Mouse (Mus musculus): ENCODE results near the gene Atp5j.
A peak's percentile ranks its signal among the peaks of the same experiment; 100 is the strongest.

Gene Atp5j

DNA sequence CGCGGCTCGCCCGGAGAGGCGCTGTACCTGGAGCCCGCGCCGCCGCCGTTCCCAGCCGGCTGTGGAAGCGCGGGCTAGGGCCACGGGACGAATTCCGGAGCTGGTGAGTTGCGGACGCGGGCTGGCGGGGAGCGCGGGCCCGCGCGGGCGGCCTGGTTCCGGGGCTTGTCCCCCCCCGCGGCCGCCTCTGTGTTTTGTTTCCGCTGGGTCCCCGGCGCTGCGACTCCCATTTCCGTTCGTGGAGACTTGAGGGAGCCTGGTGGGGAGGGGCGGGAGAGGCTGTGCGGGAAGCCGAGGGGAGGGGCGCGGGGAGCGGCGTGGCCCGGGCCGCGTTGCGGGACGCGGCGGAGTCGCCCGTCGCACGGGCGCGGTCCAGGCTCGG, at the start of gene Atp5j:
TSS of gene Atp5j (minus strand) at position 185 of the 382 bp plus-strand sequence.
- DNase-seq: peak; percentile 86

DNA sequence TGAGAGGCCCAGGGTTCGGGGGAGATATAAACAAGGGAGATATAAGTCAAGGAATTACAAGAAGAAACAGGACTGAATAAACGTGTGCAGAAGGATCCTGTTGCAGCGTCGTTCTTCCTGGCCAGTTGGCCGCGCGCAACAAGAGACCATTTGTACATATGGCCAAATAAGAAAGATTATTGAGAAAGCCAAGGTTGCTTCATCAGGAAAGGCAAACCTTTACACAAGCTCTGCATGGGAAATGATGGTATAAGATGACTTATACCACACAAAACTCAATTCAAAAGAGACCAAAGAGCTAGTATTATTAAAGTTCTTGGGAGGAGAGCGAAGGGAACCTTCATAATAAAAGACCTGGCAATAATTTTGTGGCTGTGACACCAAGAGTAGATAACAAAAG, 49.1 kb upstream of the Atp5j start:
- no peak for DNase-seq

DNA sequence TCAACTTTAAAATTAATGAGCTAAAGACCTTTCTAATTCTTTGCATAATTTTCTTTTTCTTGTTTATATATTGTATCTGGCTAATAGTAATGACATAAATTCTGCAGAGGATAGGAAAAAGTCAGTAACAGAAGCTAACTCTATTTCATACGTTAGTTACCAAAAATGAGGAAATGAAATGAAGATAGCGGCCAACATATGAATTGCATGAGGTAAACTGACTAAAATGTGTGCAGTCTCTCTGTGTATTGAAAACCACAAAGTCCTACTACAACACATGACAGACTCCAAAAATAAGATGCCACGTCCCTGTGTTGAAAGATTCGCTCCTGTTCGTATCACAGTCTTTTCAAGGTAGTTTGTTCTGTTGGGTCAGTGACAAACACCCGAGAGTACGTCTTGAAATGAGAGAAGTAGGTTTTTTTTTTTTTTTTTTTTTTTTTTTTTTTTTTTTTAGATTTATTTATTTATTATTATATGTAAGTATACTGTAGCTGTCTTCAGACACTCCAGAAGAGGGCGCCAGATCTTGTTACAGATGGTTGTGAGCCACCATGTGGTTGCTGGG, 46.4 kb upstream of the Atp5j start:
- DNase-seq: no peak

DNA sequence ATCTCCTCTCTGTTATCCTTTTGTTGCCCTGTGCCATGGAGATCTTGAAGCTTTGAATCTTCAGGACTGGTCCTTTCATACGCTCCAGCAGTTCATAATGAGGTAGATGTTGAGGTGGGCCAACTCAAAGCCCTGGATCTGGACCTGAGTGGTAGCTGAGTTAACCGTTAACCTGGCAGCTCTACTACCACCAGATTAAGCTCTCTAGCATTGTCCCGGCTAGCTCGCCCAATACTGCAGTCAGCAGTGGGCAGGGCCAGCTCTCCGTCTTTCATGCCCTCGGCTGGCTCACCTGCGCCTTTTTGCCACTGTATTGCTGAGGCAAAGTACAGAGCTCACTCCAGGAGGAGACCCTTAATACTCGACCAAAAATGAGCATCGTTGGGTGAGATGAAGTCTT, 45.7 kb upstream of the Atp5j start:
- DNase-seq: no peak

DNA sequence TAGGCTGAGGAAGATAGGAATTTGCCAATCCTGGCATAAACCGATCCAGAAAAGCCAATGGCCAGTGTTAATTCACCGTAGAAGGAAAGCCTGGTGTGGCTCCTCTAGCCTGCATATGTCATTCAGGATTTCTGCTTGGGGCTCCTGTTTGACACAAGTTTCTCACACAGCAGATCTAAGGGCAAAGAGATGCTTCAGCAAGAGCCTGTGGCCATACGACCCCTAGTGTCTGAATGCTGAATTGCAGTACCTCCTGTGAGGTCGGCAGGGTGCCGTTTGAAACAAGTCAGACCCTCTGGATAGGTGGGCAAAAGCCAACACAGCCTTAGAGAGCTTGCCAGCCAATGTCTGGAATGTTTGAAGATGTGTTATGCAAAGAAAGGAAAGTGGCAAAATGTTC, 43.7 kb upstream of the Atp5j start:
- DNase-seq: peak; percentile 82

DNA sequence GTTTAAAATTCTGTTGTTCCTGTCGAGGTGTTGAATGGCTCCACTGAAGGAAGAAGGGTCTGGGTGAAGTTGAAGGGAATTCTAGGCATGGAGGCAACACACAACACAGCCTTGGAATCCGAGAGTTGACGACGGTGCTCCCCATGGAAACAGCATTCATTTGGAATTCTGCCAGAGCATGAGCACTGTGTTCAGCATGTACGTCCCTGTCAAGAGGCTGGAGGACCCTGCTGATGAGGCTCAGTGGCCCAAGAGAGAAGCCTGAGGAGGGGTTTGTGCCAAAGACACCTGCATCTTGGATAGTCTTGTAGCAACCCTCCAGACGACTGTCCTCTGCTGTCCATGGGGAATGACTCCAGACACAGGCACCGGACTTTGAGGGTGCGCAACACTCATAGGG, 40.7 kb upstream of the Atp5j start:
- no peak for DNase-seq

DNA sequence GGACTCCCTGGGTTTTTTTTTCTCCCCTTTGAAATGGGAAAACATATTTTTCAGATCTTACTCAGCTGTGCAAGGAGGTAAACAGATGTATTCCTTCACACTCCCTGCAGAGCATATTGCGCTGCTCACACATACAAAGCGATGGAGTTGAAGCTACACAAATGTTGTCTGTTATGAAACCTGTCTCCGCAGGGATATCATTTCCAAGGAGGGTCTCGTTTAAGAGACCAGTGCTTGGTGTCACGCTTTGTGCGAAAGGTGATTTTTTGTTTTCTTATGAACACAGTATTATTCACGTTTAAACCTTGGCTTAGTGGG, 40.3 kb upstream of the Atp5j start:
- DNase-seq: no peak

DNA sequence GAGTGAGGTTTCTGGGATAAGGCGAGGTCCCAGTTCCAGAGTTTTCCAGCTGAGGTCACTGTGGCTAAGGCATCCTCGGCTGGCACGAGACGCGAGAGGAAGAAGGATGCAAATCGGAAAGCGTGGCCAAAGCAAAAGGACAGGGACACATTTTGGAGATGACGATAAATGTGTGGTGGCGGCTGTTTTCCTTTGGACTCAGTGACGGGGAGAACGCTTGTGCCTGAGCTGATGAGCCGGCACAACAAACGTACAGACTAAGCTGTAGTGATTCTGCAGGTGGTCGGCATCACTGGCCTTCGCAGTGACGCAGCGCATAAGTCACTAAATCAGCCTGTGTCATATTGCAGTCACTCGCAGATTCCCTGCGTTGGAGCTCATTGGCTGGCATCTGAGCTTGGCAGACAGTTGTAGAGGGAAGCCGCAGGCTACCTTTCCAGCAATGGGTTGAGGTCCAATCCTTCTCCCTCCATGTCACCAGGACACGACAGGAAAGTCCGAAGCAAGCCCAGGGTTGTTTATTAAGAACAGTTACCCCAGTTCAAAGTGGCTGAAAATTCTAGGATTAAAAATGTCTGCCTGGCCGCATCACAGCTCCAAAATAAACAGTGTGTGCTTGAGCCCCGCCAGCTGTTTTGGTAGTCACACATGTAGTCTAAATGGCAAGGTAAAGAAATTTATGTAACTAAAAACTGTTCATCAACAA, 39.7 kb upstream of the Atp5j start:
- DNase-seq: peak; percentile 5

DNA sequence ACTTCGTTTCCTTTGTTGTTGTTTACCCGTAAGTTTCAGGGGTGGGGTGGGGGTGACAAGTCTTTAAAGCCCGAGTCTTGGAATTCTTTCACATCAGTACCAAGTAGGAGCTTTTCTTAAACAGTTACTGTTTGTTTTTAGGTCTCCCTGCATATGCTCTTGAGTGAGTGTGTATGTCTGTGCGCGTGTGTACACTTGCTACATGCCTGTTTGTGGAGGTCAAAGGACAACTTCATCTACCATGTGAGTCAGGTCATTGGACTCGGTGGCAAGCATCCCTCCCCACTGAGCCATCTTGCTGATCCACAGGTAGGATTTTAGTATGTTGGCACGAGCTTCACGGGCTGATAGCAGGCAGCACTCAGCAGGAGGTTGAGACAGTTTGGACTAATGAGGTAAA, 38.4 kb upstream of the Atp5j start:
- no peak for DNase-seq

DNA sequence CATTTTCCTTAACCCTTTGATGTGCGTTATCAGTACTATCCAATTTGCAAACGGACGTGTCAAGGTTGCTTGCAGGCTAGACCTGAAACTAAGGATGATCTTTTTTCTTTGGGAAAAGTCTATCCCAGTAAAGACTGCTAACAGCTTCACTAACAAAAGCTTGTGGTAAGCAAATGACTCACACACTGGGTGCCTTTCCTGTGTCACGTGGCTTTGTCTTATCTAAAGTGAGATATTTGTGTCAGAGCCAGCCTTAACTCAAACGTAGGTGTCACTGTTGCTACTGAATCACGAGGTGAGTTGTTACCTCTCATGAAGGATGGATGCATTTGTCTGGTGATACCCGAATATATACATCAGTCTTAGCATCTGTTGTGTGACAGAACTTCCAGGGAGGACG, 29.2 kb upstream of the Atp5j start:
- DNase-seq: no peak

DNA sequence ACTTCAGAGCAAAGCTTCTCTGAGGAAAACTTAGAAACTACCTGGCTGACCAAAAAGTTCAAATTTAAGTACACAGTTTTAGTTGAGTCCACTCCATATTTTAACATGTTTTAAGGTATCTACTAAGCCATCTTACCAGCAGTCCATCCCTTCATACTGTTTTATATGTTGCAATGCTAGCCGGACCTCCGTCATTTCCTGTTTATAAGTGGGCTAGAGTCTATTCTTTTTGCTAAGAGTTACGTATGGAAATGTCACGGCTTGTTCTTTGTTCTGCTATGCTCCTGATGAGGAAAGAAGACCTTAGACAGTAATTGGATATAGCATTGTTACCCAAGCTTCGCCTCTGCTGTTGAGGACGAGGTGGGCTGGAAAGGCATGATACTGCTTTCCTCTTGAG, 18.1 kb upstream of the Atp5j start:
- no peak for DNase-seq

DNA sequence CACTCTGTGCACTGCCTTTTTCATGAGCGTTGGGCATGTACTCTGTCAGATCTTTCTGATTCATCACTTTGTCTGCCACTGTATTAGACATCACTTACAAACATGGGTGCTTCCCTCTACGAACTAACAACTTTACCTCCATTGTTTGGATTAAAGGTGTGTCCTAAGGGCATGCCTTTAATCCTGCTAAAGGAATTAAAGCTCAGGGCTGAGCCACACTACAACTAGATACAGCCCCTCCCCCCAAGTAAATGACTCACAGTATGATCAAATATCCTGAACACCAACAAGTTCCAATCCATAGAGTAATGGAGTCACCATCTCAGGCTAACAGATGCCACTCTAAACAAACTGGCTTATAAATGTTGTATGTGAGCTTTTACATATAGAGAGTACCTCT, 3.2 kb upstream of the Atp5j start:
- DNase-seq: no peak

DNA sequence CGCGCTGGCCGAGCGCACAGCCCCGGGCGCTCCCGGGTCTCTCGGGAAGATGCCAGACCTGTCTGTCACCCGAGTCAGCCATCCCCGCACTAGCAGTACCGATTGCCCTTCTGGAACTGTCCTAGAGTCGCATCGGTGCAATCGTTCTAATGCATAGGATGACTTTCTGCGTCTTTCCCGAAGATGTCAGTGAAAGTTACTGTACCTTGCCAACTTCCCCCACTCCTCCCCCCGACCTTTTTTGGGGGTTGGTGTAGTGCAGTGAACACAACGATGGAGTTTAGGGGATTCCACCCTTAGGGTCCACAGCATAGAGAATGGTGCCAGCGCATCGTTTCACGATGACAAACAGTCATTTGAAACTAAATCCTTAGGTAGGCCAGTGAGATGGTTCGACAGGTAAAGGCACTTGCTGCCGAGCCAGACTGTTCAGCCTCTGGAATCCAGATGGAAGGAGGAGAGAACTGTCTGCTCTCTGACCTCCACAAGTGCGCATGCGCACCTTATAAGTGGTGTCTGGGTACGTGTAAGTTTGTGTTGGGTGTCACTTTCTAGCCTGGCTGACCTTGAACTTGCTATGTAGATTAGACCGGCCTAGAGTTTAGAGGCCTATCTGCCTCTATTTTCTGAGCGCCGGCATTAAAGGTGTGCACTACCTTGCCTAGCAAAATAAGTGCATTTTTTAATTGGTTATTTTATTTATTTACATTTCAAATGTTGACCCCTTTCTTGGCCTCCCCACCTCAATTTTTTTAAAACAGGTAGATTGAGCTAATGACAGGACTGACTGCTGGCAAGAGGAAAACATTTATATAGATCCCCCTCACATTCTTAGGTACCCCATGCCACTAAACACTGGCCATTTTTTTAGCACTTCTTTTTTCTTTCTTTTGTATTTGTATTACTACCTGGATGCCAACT, 658 bp upstream of the Atp5j start:
- DNase-seq: peak; percentile 72

DNA sequence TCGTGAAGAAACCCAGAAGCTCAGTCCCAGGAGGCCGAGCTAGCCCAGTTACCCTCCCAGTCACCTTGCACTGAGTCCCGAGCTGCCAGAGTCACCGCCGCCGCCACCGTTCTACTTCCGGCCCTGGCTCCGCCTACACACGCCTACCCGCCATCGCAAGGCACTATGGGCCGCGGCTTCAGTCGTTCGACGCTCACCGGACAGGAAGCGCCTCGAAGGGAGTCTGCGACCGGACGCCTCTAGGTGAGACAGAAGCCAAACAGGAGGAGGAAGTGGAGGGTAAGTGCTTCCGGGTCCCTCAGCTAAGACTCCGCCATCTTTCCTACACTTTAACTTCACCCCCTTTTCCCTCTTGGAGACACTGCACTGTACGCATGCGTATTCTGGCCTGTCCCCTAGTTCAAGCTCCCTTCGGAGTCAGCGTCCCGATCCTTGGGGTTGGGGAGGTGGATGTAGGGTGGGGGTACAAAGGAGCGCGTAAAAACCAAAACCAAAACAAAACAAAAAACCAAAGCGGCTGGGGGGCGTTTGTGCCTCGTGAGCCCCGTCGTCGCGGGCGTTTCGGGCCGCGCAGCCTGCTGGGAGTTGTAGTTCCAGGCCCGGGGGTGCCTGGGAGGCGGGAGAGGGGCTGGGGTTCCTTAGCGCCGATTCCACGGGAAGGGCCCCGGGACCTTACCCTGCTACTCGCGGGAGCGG, 532 bp downstream of the Atp5j start, which contains the start of gene Gabpa:
TSS of gene Gabpa (plus strand) at position 181 of the 696 bp plus-strand sequence.
- peak; percentile 98 for DNase-seq

DNA sequence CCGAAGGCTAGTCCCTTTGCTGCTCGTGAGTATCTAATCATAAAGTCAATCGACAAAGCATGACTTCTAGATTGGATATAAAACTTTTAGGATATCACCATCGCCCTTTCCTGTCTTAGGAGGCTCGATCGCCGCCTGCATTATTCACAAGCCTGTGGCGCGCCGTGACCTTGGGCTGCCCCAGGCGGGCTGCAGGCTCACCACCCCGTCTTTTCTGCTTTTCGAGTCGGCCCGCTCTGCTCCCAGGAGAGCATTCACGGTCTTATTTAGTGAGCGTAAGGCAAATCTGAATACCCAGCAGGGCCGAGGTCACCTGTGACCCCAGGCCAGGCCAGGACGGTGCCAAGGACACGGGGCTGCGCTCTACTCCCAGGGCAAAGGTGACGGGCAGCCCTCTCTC, 1.1 kb downstream of the Atp5j start:
- DNase-seq: peak; percentile 47

DNA sequence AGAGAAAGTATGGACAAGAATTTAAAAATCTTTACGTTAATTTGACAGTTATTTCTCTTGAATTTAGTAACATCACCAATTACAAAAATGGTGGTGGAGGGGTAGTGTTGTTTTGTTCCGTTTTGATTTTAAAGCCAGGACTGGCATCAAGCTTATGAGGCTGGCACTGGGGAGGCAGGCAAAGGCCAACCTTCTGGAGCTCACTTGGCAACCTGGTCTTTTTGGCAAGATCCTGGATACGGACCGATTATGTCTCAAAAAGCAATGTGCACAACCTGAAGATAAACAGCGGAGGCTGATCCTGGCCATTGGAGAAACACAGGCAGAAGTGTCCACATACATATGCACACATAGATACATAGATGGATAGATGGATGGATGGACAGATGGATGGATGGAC, 2.7 kb downstream of the Atp5j start:
- DNase-seq: no peak

DNA sequence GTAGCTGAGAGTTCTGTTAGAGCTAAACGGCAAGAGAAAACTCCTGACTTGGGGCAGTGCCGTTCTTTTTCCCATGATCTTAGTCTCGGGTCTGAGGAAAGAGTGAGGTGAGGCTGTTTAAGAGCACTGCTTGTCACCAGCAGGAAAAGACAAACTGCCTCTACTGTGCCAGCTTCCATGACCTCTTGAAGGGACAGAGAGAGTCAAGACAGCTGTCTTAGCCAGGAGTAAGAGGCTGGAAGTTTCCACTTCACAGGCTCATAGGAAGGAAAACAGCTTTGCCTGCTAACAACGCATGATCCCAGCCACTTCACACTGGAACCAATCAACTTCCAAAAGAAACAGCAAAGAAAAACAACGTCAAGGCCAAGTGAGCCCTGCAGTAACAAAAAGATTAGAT, 3.7 kb downstream of the Atp5j start:
- no peak for DNase-seq

DNA sequence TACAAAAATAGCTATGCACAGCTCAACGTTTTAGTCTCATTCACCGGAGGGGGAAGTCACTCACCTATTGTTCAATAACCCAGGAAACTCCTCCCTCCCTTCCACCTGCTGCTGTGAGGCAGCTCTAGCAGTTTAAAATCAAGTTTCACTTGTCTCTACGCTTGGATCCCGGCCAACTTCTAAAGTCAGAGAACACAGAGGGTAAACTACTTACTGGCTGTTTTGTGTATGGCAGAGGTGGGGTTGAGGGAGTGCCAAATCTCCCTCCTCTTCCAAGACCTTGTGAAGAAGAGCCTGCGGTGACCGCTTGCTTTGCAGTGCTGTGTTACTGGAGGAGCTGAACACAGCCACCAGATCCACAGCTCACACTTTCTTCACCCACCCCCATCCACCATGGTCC, 10.4 kb downstream of the Atp5j start:
- no peak for DNase-seq

DNA sequence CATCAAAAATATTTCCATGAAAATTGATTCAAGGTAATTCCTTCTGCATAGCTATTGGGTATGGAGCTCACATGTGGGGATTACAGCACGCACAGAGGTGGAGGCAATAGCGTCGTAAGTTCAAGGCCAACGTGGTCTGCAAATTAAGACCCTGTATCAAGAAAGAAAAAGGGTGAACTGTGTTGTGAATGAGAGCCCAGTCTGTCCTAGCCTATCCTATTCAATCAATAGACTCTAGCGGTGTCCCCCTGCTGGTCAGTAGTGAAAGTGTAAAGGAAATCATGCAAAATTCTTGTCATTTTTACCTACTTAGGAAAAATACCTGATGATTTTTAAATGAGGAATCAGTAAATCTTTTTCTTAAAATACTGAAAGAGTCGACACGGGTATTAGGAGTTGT, 18.0 kb downstream of the Atp5j start:
- peak; percentile 57 for DNase-seq

DNA sequence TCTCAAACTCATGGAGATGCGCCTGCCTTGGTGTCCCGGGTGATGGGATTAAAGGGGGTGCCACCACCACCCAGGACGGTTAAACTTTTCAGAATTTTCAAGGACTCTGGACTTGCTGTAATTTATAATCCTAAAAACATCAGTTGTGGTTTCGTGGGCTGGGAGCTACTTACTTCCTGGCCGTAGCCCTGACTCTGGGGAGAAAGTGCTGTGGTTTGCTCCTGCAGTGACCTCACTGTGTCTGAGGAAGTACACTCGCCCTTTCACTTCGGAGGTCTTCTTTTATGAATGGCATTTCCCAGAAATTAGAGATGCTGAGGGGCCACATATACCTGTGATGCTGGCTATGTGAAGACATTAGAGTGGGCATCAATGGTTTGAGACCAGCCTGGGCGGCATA, 20.9 kb downstream of the Atp5j start:
- DNase-seq: no peak

DNA sequence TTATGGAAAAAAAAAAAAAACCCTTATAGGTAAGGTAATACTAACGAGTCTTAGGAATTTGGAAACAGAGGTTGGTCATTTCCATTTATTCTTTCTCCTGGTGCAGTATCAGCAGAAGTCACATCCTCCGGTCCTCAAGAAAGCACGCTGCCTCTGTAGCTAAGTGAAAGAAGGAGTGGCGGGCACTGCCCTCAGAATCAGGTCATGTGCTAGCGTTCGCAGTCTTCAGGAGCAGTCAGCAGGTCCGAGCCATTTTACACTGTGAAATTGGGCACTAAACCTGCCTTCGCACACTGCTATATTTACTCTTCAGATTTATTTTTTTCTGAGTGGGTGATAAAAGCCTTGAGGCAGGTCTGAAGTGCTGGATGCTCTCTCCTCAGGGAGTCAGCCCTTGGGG, 21.6 kb downstream of the Atp5j start:
- DNase-seq: no peak

DNA sequence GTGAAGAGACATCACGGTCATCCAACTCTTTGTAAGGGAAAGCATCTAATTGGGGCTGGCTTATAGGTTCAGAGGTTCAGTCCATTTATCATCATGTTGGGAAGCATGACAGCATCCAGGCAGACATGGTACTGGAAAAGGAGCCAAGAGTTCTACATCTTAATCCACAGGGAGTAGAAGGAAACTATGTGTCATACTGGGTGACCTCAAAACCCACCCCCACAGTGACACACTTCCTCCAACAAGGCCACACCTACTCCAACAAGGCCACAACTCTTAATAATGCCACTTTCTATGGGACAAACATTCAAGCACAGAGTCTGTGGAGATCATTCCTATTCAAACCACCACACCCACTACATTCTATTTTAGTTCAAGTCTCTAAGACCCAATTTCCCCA, 25.2 kb downstream of the Atp5j start:
- DNase-seq: no peak

DNA sequence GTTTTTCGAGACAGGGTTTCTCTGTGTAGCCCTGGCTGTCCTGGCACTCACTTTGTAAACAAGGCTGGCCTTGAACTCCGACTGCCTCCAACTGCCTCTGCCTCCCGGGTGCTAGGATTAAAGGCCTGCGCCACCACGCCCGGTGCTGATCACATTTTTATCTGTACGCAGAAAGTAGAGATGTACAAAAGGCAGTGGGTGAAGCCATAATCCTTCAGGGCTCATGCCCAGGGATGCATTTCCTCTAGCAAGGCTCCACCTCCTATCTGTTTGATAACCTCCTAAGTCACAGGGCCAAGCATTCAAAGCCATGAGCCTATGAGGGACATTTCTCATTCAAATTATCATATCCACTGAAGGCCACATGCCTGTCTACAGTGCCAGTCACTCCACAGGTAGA, 27.6 kb downstream of the Atp5j start:
- DNase-seq: no peak

DNA sequence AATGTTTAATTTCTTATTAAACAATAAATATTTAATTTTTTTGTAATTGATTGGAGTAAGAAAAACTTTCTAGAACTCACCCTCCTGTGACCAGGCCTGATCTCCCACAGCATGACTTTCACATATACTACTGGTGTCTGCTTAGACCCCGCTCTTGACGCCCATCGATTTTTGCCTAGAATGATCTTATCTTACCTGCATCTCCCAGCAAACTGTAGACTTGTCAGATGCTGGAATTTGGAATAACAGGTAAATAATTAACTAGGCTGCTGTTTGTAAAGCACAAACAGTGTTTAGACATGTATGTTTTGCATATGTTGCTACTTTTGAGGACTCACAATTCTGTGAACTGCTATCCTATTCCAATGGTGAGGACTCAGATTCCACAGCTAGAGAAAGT, 29.2 kb downstream of the Atp5j start:
- DNase-seq: no peak
